Mouse (Mus musculus) heart, embryonic 14.5 days (tissue): Measurements from ENCODE around the gene Commd9. TPM values are rescaled to one million over a fixed set of nuclear protein-coding genes. Genes with fewer than 3 reads are reported as not detected.

ENCODE experiments used
- ATAC-seq: fragments of 200-750 bp; cut with Nextera tagmentation; 2 replicates; pipeline ENCODE4 v1.8.0; 2017; ENCODE audit warnings: low read depth, moderate TSS enrichment; ENCODE audit not compliant: insufficient number of reproducible peaks, insufficient read depth, low FRiP score
- H3K27ac ChIP-seq, 2 experiments: fragments of 200-500 bp in 1 of 2; fragments of 300-500 bp in 1 of 2; sonication (generic) in 1 of 2; replicated peaks in 1 of 2; 2 replicates each; pipeline ENCODE4 v1.5.1; 2012 to 2014; ENCODE audit warnings: low read depth in 2 of 2, low read length in 2 of 2, control low read depth in 1 of 2, mild to moderate bottlenecking in 1 of 2, mixed read lengths in 1 of 2; ENCODE audit not compliant: control insufficient read depth in 1 of 2, insufficient read depth in 1 of 2
- H3K27me3 ChIP-seq: fragments of 300-500 bp; sonication (generic); 2 replicates; pipeline ENCODE4 v1.6.1; 2014; ENCODE audit warnings: mild to moderate bottlenecking, low read length, control low read depth; ENCODE audit not compliant: control insufficient read depth, insufficient read depth
- H3K36me3 ChIP-seq: fragments of 300-500 bp; sonication (generic); 2 replicates; pipeline ENCODE4 v1.6.1; 2014; ENCODE audit warnings: mild to moderate bottlenecking, control low read depth, low read length, mixed read lengths; ENCODE audit not compliant: control insufficient read depth, insufficient read depth
- H3K4me1 ChIP-seq, 2 experiments: fragments of 200-500 bp in 1 of 2; fragments of 300-500 bp in 1 of 2; sonication (generic) in 1 of 2; 2 replicates each; pipeline ENCODE4 v1.6.1; 2012 to 2014; ENCODE audit warnings: low read length in 2 of 2, control low read depth in 1 of 2, mixed read lengths in 1 of 2; ENCODE audit not compliant: control insufficient read depth in 2 of 2, insufficient read depth in 2 of 2
- H3K4me2 ChIP-seq: fragments of 300-500 bp; sonication (generic); 2 replicates; pipeline ENCODE4 v1.6.1; 2014; ENCODE audit warnings: mild to moderate bottlenecking, low read length
- H3K4me3 ChIP-seq, 2 experiments: fragments of 200-500 bp in 1 of 2; fragments of 300-500 bp in 1 of 2; sonication (generic) in 1 of 2; 2 replicates each; pipeline ENCODE4 v1.5.1; 2012 to 2014; ENCODE audit warnings: low read length in 2 of 2, mild to moderate bottlenecking in 2 of 2, control low read depth in 1 of 2, low read depth in 1 of 2, moderate library complexity in 1 of 2; ENCODE audit not compliant: control insufficient read depth in 1 of 2, insufficient read depth in 1 of 2
- H3K9ac ChIP-seq: fragments of 300-500 bp; sonication (generic); 2 replicates; pipeline ENCODE4 v1.6.1; 2014; ENCODE audit warnings: mild to moderate bottlenecking, low read length
- H3K9me3 ChIP-seq: fragments of 300-500 bp; sonication (generic); 2 replicates; pipeline ENCODE4 v1.6.1; 2016; ENCODE audit warnings: low read length, control low read depth; ENCODE audit not compliant: control insufficient read depth
- WGBS: fragments of 180-500 bp; shearing (Covaris S2); extraction: QIAGEN DNeasy Blood & Tissue Kit; methylation state at CpG from one replicate; pipeline ENCODE4 v1.1.7; 2014; 5-methylcytosine and 5-hydroxymethylcytosine counted together
- polyA plus RNA-seq: library from polyadenylated mRNA; unstranded; fragments of >200 nt; fragmentation: Nextera tagmentation; extraction: Ambion mirVana; gene quantifications from 2 replicates; pipeline ENCODE4 v1.2.1, GENCODE M21; 2014

The Commd9 gene
- polyA plus RNA-seq, 1 experiment from 2014 or later = 57.8 TPM

GRCm38 (mm10) chr2:101932169-101932936, 46.3 kb downstream of the Commd9 start:
- Histone ChIP-seq H3K4me3 (no peak overlapping the region), H3K4me2 (no peak overlapping the region), H3K27me3 (no peaks in the 10 kb centered on the region), H3K9ac (no peak overlapping the region), H3K4me1 (no peaks in the 10 kb centered on the region), H3K9me3 (no peaks in the 10 kb centered on the region), H3K27ac (no peak overlapping the region), H3K36me3 (no peaks in the 10 kb centered on the region)
- ATAC-seq = no peak
- WGBS = 85% methylated on average over 14 of the region's 14 CpGs

- ATAC-seq = no peak
- 83% methylated on average over 3 of the region's 3 CpGs for WGBS
- H3K4me3 ChIP-seq = no peak overlapping the region
These were observed 47.3 kb downstream of the Commd9 start for GRCm38 (mm10) chr2:101933301-101933700.

DNA sequence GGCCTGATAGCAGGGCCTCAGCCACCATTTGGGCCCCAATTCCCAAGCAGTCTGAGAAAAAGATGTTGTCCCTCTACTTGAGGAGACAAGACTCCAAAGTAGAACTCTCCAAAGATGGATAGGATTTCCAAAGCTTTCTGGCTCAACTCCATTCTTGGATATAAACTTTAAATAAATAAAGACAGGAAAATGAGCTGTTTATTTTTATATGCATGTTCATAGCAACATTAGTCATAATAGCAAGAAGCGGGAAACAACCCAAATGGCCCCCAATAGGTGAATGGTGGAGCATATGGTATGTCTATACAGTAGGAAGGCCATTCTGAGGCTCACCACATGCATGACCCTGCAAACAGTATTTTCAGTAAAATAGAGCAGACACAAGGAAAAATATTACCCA, 49.0 kb downstream of the Commd9 start:
- Histone ChIP-seq H3K27me3 (no peaks in the 10 kb centered on the region), H3K27ac (no peak overlapping the region), H3K9me3 (no peaks in the 10 kb centered on the region), H3K4me2 (no peak overlapping the region), H3K36me3 (no peaks in the 10 kb centered on the region), H3K4me3 (no peak overlapping the region), H3K9ac (no peak overlapping the region), H3K4me1 (no peaks in the 10 kb centered on the region)
- 90% methylated on average over 1 of the region's 1 CpGs for WGBS
- ATAC-seq = no peak

More at GRCm38 (mm10) chr2:101933301-101933700, 47.3 kb downstream of the Commd9 start:
- Histone ChIP-seq H3K4me1 (no peaks in the 10 kb centered on the region), H3K36me3 (no peaks in the 10 kb centered on the region), H3K27me3 (no peaks in the 10 kb centered on the region), H3K9me3 (no peaks in the 10 kb centered on the region), H3K4me2 (no peak overlapping the region), H3K27ac (no peak overlapping the region), H3K9ac (no peak overlapping the region)

- Histone ChIP-seq H3K4me1 (0 out of 4 replicates have a peak, but pooled peaks cover 0 to 3% of the 10 kb centered on the region in 2 experiments), H3K4me2 (no peak overlapping the region)
- 78% methylated on average over 7 of the region's 7 CpGs for WGBS
These were observed 64.9 kb downstream of the Commd9 start for GRCm38 (mm10) chr2:101950716-101951520.

More at GRCm38 (mm10) chr2:101950716-101951520, 64.9 kb downstream of the Commd9 start:
- no peak for ATAC-seq
- Histone ChIP-seq H3K9ac (no peak overlapping the region), H3K9me3 (no peaks in the 10 kb centered on the region), H3K4me3 (no peak overlapping the region), H3K27me3 (no peaks in the 10 kb centered on the region), H3K27ac (no peak overlapping the region), H3K36me3 (peaks cover 35% of the 10 kb centered on the region)

Other genes starting within 250 kb of the Commd9 start
- not detected in 2 replicates for gene Rag1, start 236.7 kb upstream of the Commd9 start, polyA plus RNA-seq
- 59.9 and 67.0 TPM in 2 replicates for gene B230118H07Rik, start 236.7 kb upstream of the Commd9 start, polyA plus RNA-seq
- gene Traf6, start 207.8 kb upstream of the Commd9 start, polyA plus RNA-seq = 7.5 and 8.2 TPM in 2 replicates
- gene Prr5l, start 3.2 kb upstream of the Commd9 start, polyA plus RNA-seq = 6.4 and 7.2 TPM in 2 replicates